Mouse (Mus musculus) testis, adult 2 months (tissue): ENCODE measurements around the gene Rbfox1. TPM values are rescaled to one million over a fixed set of nuclear protein-coding genes. Genes with fewer than 3 reads are reported as not detected.

ENCODE experiments used
- H3K27ac ChIP-seq: fragments of 200-500 bp; 2 replicates; pipeline ENCODE4 v1.5.1; 2012; ENCODE audit warnings: low read depth, low read length; ENCODE audit not compliant: control insufficient read depth, insufficient read depth
- H3K27me3 ChIP-seq: fragments of 200-500 bp; 2 replicates; pipeline ENCODE4 v1.6.1; 2012; ENCODE audit warnings: mild to moderate bottlenecking, low read length, moderate library complexity; ENCODE audit not compliant: control insufficient read depth, insufficient read depth
- H3K36me3 ChIP-seq: fragments of 200-500 bp; 2 replicates; pipeline ENCODE4 v1.6.1; 2012; ENCODE audit warnings: mild to moderate bottlenecking, low read length; ENCODE audit not compliant: control insufficient read depth, insufficient read depth
- H3K4me1 ChIP-seq: fragments of 200-500 bp; 2 replicates; pipeline ENCODE4 v1.6.1; 2012; ENCODE audit warnings: low read length; ENCODE audit not compliant: control insufficient read depth, insufficient read depth
- H3K4me3 ChIP-seq: fragments of 200-500 bp; 2 replicates; pipeline ENCODE4 v1.5.1; 2012; ENCODE audit warnings: low read depth, mild to moderate bottlenecking, low read length, moderate library complexity, mixed read lengths; ENCODE audit not compliant: control insufficient read depth
- CTCF ChIP-seq: fragments of 200-500 bp; IDR thresholded peaks from 2 replicates; pipeline ENCODE4 v1.5.1; 2012; ENCODE audit warnings: low read depth, mild to moderate bottlenecking, inconsistent platforms, low read length, moderate library complexity; ENCODE audit not compliant: control insufficient read depth, insufficient read depth, insufficient replicate concordance
- POLR2A ChIP-seq: fragments of 200-500 bp; IDR thresholded peaks from 2 replicates; pipeline ENCODE4 v1.6.1; 2012; ENCODE audit warnings: low read depth, mild to moderate bottlenecking, inconsistent platforms, low read length, moderate library complexity; ENCODE audit not compliant: control insufficient read depth
- polyA plus RNA-seq: library from polyadenylated mRNA; depleted of rRNA; stranded (reverse); fragments of >200 nt; gene quantifications from 2 replicates; pipeline ENCODE4 v1.2.3, GENCODE M21; 2012

Gene Rbfox1
- polyA plus RNA-seq, 1 experiment = 0.23 TPM

DNA sequence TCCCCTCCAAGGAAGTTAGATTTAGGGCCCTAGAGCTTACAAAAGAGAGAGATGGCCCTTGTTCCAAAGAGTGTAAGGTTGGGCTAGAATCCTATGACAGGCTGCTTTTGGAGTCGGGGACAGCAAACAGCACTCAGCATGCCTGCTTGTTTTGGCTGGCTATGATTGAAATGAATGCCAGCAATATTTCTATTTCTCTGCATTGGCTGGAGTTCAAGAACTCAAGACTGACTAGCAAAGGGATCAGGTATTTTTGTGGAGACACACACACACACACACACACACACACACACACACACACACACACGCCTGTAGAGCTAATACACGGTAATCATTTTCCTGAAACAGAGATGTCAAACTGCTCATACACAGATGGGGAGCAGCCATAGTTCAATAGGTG, 1566.0 kb downstream of the Rbfox1 start:
- H3K36me3 ChIP-seq = no peaks in the 10 kb centered on the region
- no peak overlapping the region for H3K27ac ChIP-seq
- H3K4me3 ChIP-seq = no peak overlapping the region
- H3K4me1 ChIP-seq = no peaks in the 10 kb centered on the region
- no peak for TF ChIP-seq POLR2A
- no peak for TF ChIP-seq CTCF
- no peaks in the 10 kb centered on the region for H3K27me3 ChIP-seq

DNA sequence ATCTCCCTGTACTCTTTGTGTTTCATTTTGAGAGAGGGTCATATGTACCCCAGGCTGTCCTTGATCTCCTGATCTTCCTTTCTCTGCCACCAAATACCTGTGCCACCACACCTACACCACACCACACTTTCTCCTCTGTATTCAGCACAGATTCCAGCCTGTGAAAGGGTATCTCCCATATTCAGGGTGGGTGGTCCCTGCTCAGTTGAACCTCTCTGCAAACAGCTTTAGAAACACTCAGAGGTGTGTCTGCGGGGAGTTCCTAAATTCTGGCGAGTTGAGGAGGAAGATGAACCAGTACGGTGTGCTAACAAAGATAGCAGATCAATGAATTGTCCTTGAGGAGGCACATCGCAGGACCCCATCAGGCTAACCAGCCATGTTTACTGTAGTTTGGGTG, 1572.4 kb downstream of the Rbfox1 start:
- Histone ChIP-seq H3K4me3 (no peak overlapping the region), H3K36me3 (no peaks in the 10 kb centered on the region), H3K27ac (no peak overlapping the region), H3K4me1 (no peaks in the 10 kb centered on the region; the same call in 1 of the 2 replicates), H3K27me3 (no peaks in the 10 kb centered on the region)
- TF ChIP-seq CTCF (no peak), POLR2A (no peak)
